Mouse (Mus musculus) liver, embryonic 11.5 days (tissue): ENCODE data around the gene Acsl5. TPM values are rescaled to one million over a fixed set of nuclear protein-coding genes. Genes with fewer than 3 reads are reported as not detected.

Experiments used
- ATAC-seq: fragments of 200-750 bp; cut with Nextera tagmentation; replicated peaks from 2 replicates; pipeline ENCODE4 v1.8.0; 2017; ENCODE audit warnings: moderate number of reproducible peaks, mild to moderate bottlenecking, moderate TSS enrichment, moderate library complexity; ENCODE audit not compliant: low FRiP score
- DNase-seq: peaks from one replicate; pipeline ENCODE4 v3.0.0-alpha.2; 2017; ENCODE audit warnings: low spot score
- H3K27ac ChIP-seq: fragments of 300-500 bp; sonication (generic); 2 replicates; pipeline ENCODE4 v1.5.1; 2014; ENCODE audit warnings: mild to moderate bottlenecking, low read depth, low read length, control low read depth
- H3K27me3 ChIP-seq: fragments of 300-500 bp; sonication (generic); replicated peaks from 2 replicates; pipeline ENCODE4 v1.6.1; 2014; ENCODE audit warnings: low read length, mixed read lengths; ENCODE audit not compliant: control insufficient read depth, insufficient read depth
- H3K36me3 ChIP-seq: fragments of 300-500 bp; sonication (generic); 2 replicates; pipeline ENCODE4 v1.6.1; 2014; ENCODE audit warnings: mild to moderate bottlenecking, low read length, moderate library complexity, mixed read lengths; ENCODE audit not compliant: control insufficient read depth, insufficient read depth
- H3K4me1 ChIP-seq: fragments of 300-500 bp; sonication (generic); replicated peaks from 2 replicates; pipeline ENCODE4 v1.6.1; 2014; ENCODE audit warnings: low read length, mixed read lengths; ENCODE audit not compliant: control insufficient read depth, insufficient read depth
- H3K4me2 ChIP-seq: fragments of 300-500 bp; sonication (generic); 2 replicates; pipeline ENCODE4 v1.6.1; 2014; ENCODE audit warnings: mild to moderate bottlenecking, control low read depth, moderate library complexity
- H3K4me3 ChIP-seq: fragments of 300-500 bp; sonication (generic); 2 replicates; pipeline ENCODE4 v1.5.1; 2014; ENCODE audit warnings: low read depth, low read length, control low read depth
- H3K9ac ChIP-seq: fragments of 300-500 bp; sonication (generic); 2 replicates; pipeline ENCODE4 v1.6.1; 2014; ENCODE audit warnings: low read depth, low read length, control low read depth
- H3K9me3 ChIP-seq: fragments of 300-500 bp; sonication (generic); 2 replicates; pipeline ENCODE4 v1.6.1; 2016; ENCODE audit warnings: low read length, inconsistent platforms, mixed read lengths; ENCODE audit not compliant: control insufficient read depth
- WGBS: fragments of 180-500 bp; shearing (Covaris S2); extraction: QIAGEN DNeasy Blood & Tissue Kit; methylation state at CpG from one replicate; pipeline ENCODE4 v1.1.7; 2014; 5-methylcytosine and 5-hydroxymethylcytosine counted together
- polyA plus RNA-seq: library from polyadenylated mRNA; unstranded; fragments of >200 nt; fragmentation: Nextera tagmentation; extraction: Ambion mirVana; gene quantifications from 2 replicates; pipeline ENCODE4 v1.2.1, GENCODE M21; 2014

The Acsl5 gene
- polyA plus RNA-seq, 1 experiment from 2014 or later = 125 TPM

DNA sequence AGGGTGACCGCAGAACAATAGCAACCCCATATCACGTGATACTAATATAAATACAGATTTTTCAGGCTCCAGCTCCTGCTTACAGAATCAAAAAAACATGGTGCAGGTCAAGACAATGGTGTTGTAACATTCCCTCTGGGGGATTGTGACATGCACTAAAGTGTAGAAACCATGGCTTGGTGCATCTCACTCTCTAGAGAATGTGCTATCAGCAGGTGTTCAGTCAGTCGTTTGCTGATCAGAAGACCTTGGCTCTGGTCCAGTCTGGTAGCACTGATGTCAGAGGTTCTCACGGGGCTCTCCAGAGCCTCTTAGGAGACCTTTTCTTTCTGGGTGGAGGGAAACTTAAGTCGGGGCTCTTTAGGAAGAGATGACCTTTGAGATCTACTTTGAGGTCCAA lies 1.3 kb upstream of the Acsl5 start:
- Histone ChIP-seq H3K9me3 (no peaks in the 10 kb centered on the region), H3K27me3 (no peaks in the 10 kb centered on the region), H3K36me3 (no peaks in the 10 kb centered on the region), H3K4me1 (peaks cover 13% of the 10 kb centered on the region), H3K4me2 (no peak overlapping the region), H3K9ac (no peak overlapping the region), H3K27ac (no peak overlapping the region), H3K4me3 (no peak overlapping the region)
- ATAC-seq (no peak), DNase-seq (no peak)
- WGBS = 89% methylated on average over 5 of the region's 5 CpGs

DNA sequence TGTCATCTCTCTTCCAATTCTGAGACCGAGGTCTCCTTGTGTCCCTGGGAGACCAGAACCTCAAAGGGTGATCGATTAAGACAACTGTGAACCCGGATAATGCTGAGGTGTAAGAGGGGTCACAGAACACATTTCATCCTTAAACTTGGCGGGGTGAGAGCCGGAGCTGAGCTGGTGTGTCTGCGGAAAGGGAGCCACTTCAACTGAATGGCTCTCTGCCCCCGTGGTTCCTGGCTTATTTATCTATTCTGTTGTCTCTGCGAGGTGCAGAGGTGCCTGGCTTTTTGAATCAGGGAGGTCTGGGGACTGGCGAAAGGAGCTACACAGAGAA lies 1.5 kb downstream of the Acsl5 start:
- ATAC-seq (peak; percentile 16), DNase-seq (no peak)
- Histone ChIP-seq H3K4me2 (peak overlapping the region; percentile 92), H3K27me3 (no peaks in the 10 kb centered on the region), H3K27ac (peak overlapping the region; percentile 95), H3K9ac (peak overlapping the region; percentile 95), H3K4me1 (peaks cover 24% of the 10 kb centered on the region), H3K4me3 (peak overlapping the region; percentile 81), H3K36me3 (no peaks in the 10 kb centered on the region), H3K9me3 (no peaks in the 10 kb centered on the region)
- WGBS = 3% methylated on average over 9 of the region's 9 CpGs

- Histone ChIP-seq H3K9ac (peak overlapping the region; percentile 95), H3K36me3 (no peaks in the 10 kb centered on the region), H3K4me3 (peak overlapping the region; percentile 81), H3K4me1 (peaks cover 30% of the 10 kb centered on the region), H3K27me3 (no peaks in the 10 kb centered on the region), H3K27ac (peak overlapping the region; percentile 95), H3K9me3 (no peaks in the 10 kb centered on the region), H3K4me2 (peak overlapping the region; percentile 92)
- DNase-seq = peak; percentile 79
- peak; percentile 64 for ATAC-seq
- WGBS = under 1% methylated on average over 32 of the region's 32 CpGs
These were observed 2.1 kb downstream of the Acsl5 start for GRCm38 (mm10) chr19:55253570-55254441.

DNA sequence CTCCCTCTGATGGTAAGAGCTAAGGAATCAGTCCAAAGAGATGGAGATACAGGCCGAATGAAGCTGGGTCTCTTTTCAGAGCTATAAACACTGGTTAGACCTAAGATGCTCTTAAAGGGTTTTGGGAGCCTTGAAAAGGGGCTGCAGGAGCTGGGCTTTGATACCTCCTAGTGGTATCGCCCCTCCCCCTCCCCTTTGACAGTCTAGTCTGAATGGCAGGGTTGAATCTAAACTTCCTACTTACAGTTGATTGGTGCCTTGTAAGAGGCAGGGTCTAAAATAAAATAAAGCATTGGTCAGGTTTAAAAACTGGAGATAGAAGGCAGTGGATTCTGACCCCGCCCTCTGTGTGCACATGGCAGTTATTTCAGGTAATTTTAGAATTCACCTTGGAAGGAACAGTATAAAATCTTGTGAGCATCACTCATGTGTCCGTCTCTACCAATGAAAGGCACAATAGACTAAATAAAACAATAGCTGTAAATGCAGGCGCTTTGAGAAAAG lies 2.8 kb downstream of the Acsl5 start:
- Histone ChIP-seq H3K27me3 (no peaks in the 10 kb centered on the region), H3K27ac (peak overlapping the region; percentile 95), H3K36me3 (no peaks in the 10 kb centered on the region), H3K9ac (peak overlapping the region; percentile 95), H3K4me2 (peak overlapping the region; percentile 92), H3K4me3 (peak overlapping the region; percentile 81), H3K9me3 (no peaks in the 10 kb centered on the region), H3K4me1 (peaks cover 37% of the 10 kb centered on the region)
- 12% methylated on average over 5 of the region's 5 CpGs for WGBS
- peak; percentile 68 for DNase-seq
- ATAC-seq = peak; percentile 80

- Histone ChIP-seq H3K9me3 (no peaks in the 10 kb centered on the region), H3K9ac (no peak overlapping the region), H3K27ac (no peak overlapping the region), H3K4me2 (peak overlapping the region; percentile 8; the same call in 1 of the 2 replicates), H3K4me1 (peaks cover 48% of the 10 kb centered on the region), H3K27me3 (no peaks in the 10 kb centered on the region), H3K36me3 (no peaks in the 10 kb centered on the region), H3K4me3 (no peak overlapping the region)
- 83% methylated on average over 9 of the region's 9 CpGs for WGBS
- no peak for DNase-seq
- ATAC-seq = no peak
These were observed 4.4 kb downstream of the Acsl5 start for GRCm38 (mm10) chr19:55256156-55256555.

DNA sequence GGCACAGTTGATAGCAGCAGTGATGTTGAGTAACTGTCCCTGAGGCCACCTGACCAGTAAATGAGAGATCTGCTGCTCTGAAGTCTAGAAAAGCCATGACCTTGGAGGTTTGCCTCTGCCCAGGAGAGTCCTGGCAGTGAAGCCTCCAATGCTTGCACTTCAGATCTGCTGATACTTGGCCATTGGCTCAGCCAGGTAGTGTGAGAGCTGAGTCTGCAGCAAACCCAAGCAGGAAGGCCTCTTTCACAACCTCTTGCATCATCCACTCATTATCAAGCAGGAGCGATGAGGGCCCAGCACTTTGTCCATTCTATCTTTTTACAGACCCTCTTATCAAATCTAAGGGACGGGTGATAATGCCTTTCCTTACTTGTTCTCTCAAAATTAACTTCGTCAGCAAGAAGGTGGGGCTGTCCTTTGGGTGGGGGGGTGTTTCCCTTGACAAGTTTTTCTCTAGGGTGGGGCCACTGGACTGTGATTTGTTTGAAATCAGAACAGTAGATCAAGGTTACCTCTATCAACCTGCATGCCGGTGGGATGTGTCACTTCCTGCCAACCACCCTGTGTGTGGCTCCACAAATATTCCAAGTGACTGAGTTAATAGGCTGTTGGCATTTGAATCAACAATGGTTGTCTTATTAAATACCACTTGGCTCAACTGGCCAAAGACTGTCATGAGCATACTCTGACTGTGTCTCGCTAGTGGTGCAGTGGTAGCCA lies 6.1 kb downstream of the Acsl5 start:
- ATAC-seq (no peak), DNase-seq (no peak)
- WGBS = 53% methylated on average over 5 of the region's 5 CpGs
- H3K9me3 ChIP-seq = no peaks in the 10 kb centered on the region
- H3K27me3 ChIP-seq = no peaks in the 10 kb centered on the region
- H3K4me3 ChIP-seq = no peak overlapping the region
- H3K4me2 ChIP-seq = 0 out of 2 replicates have a peak overlapping the region, but pooled peaks have one; percentile 5
- peak overlapping the region; percentile 44 for H3K27ac ChIP-seq
- H3K36me3 ChIP-seq = no peaks in the 10 kb centered on the region
- H3K9ac ChIP-seq = no peak overlapping the region
- peaks cover 48% of the 10 kb centered on the region for H3K4me1 ChIP-seq

GRCm38 (mm10) chr19:55258514-55258913 lies 6.8 kb downstream of the Acsl5 start:
- WGBS = 73% methylated on average over 5 of the region's 5 CpGs
- H3K27ac ChIP-seq = no peak overlapping the region
- ATAC-seq = no peak

GRCm38 (mm10) chr19:55260389-55261184 lies 8.8 kb downstream of the Acsl5 start:
- Histone ChIP-seq H3K4me1 (peaks cover 42% of the 10 kb centered on the region), H3K4me2 (peak overlapping the region; percentile 40), H3K27ac (0 out of 2 replicates have a peak overlapping the region, but pooled peaks have one; percentile 30), H3K4me3 (no peak overlapping the region), H3K36me3 (no peaks in the 10 kb centered on the region), H3K9ac (no peak overlapping the region), H3K27me3 (no peaks in the 10 kb centered on the region), H3K9me3 (no peaks in the 10 kb centered on the region)
- 64% methylated on average over 12 of the region's 12 CpGs for WGBS
- DNase-seq (no peak), ATAC-seq (no peak)

More at GRCm38 (mm10) chr19:55258514-55258913, 6.8 kb downstream of the Acsl5 start:
- Histone ChIP-seq H3K9me3 (no peaks in the 10 kb centered on the region), H3K36me3 (no peaks in the 10 kb centered on the region), H3K4me2 (peak overlapping the region; percentile 15; the same call in 1 of the 2 replicates), H3K4me1 (peaks cover 48% of the 10 kb centered on the region), H3K4me3 (no peak overlapping the region), H3K27me3 (no peaks in the 10 kb centered on the region), H3K9ac (no peak overlapping the region)
- DNase-seq = no peak
